Mouse (Mus musculus): ENCODE data around the gene Ptpn3.

GRCm38 (mm10) chr4:57270991-57271390 is 30.6 kb downstream of the Ptpn3 start:
- TF ChIP-seq CTCF (IDR thresholded peaks at IDR 0.05; ENCODE audit: extremely low read depth, insufficient read depth, low read length), result no peak
- TF ChIP-seq POLR2A (IDR thresholded peaks at IDR 0.05; ENCODE audit: extremely low read depth, insufficient read depth, low read length), result no peak
